Mouse (Mus musculus): ENCODE measurements around the gene Slc25a30. TPM values are rescaled to one million over a fixed set of nuclear protein-coding genes. Genes with fewer than 3 reads are reported as not detected.

The Slc25a30 gene
- polyA plus RNA-seq, 1 experiment from 2014 or later = 7.9 TPM

DNA sequence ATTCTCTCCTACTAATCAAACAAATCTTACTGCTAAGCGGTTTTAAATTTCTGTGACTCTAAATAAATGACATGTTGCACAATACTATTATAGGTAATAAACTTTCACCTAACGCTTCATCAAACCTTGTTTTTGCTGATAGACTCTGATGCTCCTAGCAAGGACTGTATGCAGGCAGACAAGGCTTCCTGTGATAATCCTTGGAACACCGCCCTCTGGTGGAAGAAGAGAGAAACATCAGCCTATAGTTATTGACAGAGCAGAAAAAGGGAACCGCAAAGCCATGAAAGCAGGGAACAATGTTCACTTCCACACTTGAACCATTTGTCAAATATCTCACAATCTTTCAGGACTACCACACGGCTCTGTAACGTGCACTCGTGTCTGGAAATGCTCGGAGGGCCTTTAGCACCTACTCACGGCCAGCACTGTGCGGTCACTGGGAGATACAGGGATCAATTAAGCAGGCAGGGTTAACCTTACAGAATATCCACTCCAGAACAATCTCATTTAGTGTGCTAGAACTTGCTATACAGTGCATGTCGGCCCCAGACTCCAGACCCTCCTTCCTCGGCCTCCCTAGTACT, 64.8 kb downstream of the Slc25a30 start:
- no peak overlapping the region for H3K27ac ChIP-seq
- H3K9me3 ChIP-seq = no peaks in the 10 kb centered on the region
- peaks cover 88% of the 10 kb centered on the region for H3K36me3 ChIP-seq (replicated peaks)
- H3K4me1 ChIP-seq = no peaks in the 10 kb centered on the region
- peak; percentile 51 for DNase-seq (ENCODE audit: extremely low spot score, low spot score)
- 62% methylated on average over 12 of the region's 12 CpGs for WGBS
- H3K27me3 ChIP-seq (ENCODE audit: poor library complexity, severe bottlenecking) = no peaks in the 10 kb centered on the region
- no peak overlapping the region for H3K4me3 ChIP-seq

DNA sequence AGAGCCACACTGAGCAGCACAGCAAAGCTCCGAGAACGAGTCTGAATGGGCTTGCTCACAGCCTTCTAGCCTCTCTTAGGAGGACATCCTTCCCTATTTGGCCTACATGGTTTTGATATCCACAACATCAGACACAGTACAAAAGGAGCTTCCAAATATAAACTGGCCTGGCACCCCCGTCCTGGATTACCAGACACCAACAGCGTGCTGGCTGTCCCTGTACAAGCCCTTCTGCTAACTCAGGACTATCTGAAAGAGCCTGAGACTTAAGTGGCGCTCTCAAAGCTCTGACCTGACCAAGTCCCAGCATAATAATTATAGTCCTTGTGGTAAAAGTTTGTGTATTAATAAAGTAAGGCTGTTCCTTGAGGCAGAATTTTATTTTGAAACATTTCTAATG, 66.7 kb downstream of the Slc25a30 start:
- H3K4me1 ChIP-seq = no peaks in the 10 kb centered on the region
- peaks cover 91% of the 10 kb centered on the region for H3K36me3 ChIP-seq (replicated peaks)
- no peak overlapping the region for H3K27ac ChIP-seq
- H3K4me3 ChIP-seq = no peak overlapping the region
- WGBS = 93% methylated on average over 5 of the region's 5 CpGs
- H3K27me3 ChIP-seq (ENCODE audit: poor library complexity, severe bottlenecking) = no peaks in the 10 kb centered on the region
- no peaks in the 10 kb centered on the region for H3K9me3 ChIP-seq
- DNase-seq (ENCODE audit: extremely low spot score, low spot score) = no peak

DNA sequence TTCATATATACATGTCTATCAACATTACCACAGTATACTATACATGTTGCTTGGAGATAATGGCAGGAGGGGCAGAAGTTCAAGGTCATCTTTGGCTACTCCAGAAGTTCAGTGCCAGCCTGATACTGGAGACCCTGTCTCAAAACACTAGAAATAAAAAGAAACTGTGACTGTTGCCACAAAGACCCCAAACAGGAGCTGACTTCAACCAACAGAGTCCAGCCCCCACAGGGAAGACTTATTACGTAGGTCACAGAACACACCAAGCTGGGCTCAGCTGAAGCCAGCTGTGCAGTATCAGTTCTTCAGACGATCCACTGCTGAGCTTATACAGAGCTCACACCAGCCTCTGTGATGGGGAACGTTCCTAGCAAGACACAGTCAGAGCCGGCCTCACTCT, 70.4 kb downstream of the Slc25a30 start:
- Histone ChIP-seq H3K36me3 (replicated peaks) (peaks cover 95% of the 10 kb centered on the region), H3K4me1 (no peaks in the 10 kb centered on the region), H3K9me3 (no peaks in the 10 kb centered on the region), H3K27ac (no peak overlapping the region), H3K27me3 (ENCODE audit: poor library complexity, severe bottlenecking) (no peaks in the 10 kb centered on the region), H3K4me3 (no peak overlapping the region)
- WGBS = 95% methylated on average over 4 of the region's 4 CpGs
- no peak for DNase-seq (ENCODE audit: extremely low spot score, low spot score)

DNA sequence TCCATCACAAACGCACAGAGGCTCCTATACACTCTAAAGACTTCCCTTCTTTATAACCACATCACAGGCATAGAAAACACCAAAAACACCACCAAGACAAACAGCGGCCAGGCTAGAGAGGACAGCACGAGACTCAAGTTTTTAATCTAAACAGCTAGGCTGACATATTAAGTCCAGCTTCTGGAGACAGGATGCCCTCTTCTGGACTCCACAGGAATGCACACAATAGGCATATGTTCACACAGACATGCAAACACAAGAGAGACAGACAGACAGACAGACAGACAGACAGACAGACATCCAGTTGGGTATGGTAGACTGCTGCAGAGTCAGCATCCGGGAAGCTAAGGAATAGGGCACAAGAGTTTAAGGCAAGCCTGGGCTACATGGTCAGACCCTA, 73.2 kb downstream of the Slc25a30 start:
- Histone ChIP-seq H3K36me3 (replicated peaks) (peaks cover 93% of the 10 kb centered on the region), H3K27ac (no peak overlapping the region), H3K27me3 (ENCODE audit: poor library complexity, severe bottlenecking) (no peaks in the 10 kb centered on the region), H3K4me3 (no peak overlapping the region), H3K9me3 (no peaks in the 10 kb centered on the region), H3K4me1 (no peaks in the 10 kb centered on the region)
- WGBS = 87% methylated on average over 4 of the region's 4 CpGs
- no peak for DNase-seq (ENCODE audit: extremely low spot score, low spot score)

DNA sequence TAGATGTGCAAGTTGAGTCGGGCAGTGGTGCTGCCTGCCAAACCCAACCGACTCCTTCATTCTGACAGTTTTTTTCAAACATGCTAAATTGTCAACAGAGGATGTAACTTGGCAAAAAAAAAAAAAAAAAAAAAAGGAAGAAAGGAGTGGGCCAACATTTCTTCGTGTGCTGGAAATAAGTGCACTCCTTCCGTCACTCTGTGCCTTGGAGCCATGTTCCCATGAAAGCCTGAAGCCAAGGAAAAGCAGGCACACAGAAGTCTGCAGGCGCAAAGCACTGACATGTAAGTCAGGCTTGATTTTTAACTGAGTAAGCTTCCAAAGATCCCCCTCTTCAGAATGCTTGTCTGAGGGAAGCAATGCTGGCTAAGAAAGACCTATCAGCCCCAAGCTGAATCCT, 74.2 kb downstream of the Slc25a30 start:
- H3K4me1 ChIP-seq = peaks cover 6% of the 10 kb centered on the region
- peaks cover 85% of the 10 kb centered on the region for H3K36me3 ChIP-seq (replicated peaks)
- 94% methylated on average over 5 of the region's 5 CpGs for WGBS

DNA sequence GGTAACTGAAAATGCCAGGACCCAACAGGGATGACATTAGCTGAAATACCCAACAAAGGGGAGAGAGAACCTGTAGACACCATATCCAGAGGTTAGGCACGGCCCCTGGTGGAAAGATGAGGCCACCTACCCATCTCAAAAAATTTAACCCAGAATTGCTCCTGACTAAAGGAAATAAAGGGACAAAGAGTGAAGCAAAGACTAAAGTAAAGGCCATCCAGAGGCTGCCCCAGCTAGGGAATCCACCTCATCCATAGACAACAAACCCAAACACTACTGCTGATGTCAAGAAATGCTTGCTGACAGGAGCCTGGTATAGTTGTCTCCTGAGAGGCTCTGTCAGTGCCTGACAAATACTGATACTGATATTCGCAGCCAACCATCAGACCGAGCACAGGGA, 75.1 kb downstream of the Slc25a30 start:
- Histone ChIP-seq H3K27me3 (ENCODE audit: poor library complexity, severe bottlenecking) (no peaks in the 10 kb centered on the region), H3K9me3 (no peaks in the 10 kb centered on the region), H3K27ac (no peak overlapping the region), H3K4me3 (no peak overlapping the region), H3K4me1 (peaks cover 8% of the 10 kb centered on the region), H3K36me3 (replicated peaks) (peaks cover 85% of the 10 kb centered on the region)
- no peak for DNase-seq (ENCODE audit: extremely low spot score, low spot score)
- 97% methylated on average over 3 of the region's 3 CpGs for WGBS

More for the DNA sequence above, 74.2 kb downstream of the Slc25a30 start:
- no peak overlapping the region for H3K4me3 ChIP-seq
- no peaks in the 10 kb centered on the region for H3K27me3 ChIP-seq (ENCODE audit: poor library complexity, severe bottlenecking)
- DNase-seq (ENCODE audit: extremely low spot score, low spot score) = no peak
- H3K9me3 ChIP-seq = no peaks in the 10 kb centered on the region
- no peak overlapping the region for H3K27ac ChIP-seq

Other genes with a start within 250 kb of the Slc25a30 start
- gene Spert, start 193.9 kb downstream of the Slc25a30 start, polyA plus RNA-seq (2016; fragmentation: Nextera tagmentation; extraction: Ambion mirVana) = not detected in 2 replicates
- gene Erich6b, start 144.8 kb downstream of the Slc25a30 start, polyA plus RNA-seq (2016; fragmentation: Nextera tagmentation; extraction: Ambion mirVana) = not detected in 2 replicates
- 17.7 and 18.6 TPM in 2 replicates for gene Cog3, start 32.5 kb downstream of the Slc25a30 start, polyA plus RNA-seq (2016; fragmentation: Nextera tagmentation; extraction: Ambion mirVana)
- gene Tpt1, start 58.1 kb upstream of the Slc25a30 start, polyA plus RNA-seq (2016; fragmentation: Nextera tagmentation; extraction: Ambion mirVana) = 885 and 915 TPM in 2 replicates
- gene Kctd4, start 168.0 kb upstream of the Slc25a30 start, polyA plus RNA-seq (2016; fragmentation: Nextera tagmentation; extraction: Ambion mirVana) = 0.52 and 0.88 TPM in 2 replicates
- gene Gtf2f2, start 223.8 kb upstream of the Slc25a30 start, polyA plus RNA-seq (2016; fragmentation: Nextera tagmentation; extraction: Ambion mirVana) = 57.3 and 59.0 TPM in 2 replicates